Mouse (Mus musculus) gastrocnemius, adult 18-20 months (tissue): ENCODE measurements around the gene Olfr68. TPM values are rescaled to one million over a fixed set of nuclear protein-coding genes. Genes with fewer than 3 reads are reported as not detected.
"Not testable (repeated sequence)": the region's sequence is repeated elsewhere in the genome, so short reads cannot be mapped to it uniquely, and the experiment has no call there.

Experiments
- DNase-seq: peaks from one replicate; pipeline ENCODE4 v3.0.0; 2021; ENCODE audit warnings: low spot score
- total RNA-seq, 2 experiments: library from RNA; stranded (reverse); gene quantifications; 2 replicates each; pipeline ENCODE4 v1.2.3; 2021

Olfr68 gene
- total RNA-seq, 2 experiments from 2014 or later = not detected

DNA sequence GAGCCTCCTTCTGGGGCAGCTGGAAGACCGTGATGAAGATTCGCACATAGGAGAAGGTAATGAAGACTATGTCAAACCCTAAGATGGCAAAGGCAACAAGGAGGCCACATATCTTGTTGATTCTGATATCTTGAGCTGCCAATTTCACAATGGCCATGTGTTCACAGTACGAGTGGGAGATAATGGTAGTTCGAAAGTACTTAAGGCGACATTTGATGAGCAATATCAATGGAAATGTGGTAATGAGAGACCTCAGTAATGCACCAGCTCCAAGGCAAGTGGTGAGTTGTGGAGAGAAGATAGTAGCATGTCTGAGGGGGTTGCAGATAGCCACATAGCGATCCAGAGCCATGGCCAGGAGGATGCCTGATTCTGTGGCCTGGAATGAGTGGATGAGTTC lies 11.8 kb downstream of the Olfr68 start:
- DNase-seq = not testable (repeated sequence)

DNA sequence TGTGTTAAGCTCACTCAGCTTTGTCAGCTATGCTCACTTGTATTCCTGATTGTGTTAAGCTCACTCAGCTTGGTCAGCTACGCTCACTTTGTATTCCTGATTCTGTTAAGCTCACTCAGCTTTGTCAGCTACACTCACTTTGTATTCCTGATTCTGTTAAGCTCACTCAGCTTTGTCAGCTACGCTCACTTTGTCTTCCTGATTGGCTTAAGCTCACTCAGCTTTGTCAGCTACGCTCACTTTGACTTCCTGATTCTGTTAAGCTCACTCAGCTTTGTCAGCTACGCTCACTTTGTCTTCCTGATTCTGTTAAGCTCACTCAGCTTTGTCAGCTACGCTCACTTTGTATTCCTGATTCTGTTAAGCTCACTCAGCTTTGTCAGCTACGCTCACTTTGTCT lies 17.3 kb downstream of the Olfr68 start:
- DNase-seq = not testable (repeated sequence)

DNA sequence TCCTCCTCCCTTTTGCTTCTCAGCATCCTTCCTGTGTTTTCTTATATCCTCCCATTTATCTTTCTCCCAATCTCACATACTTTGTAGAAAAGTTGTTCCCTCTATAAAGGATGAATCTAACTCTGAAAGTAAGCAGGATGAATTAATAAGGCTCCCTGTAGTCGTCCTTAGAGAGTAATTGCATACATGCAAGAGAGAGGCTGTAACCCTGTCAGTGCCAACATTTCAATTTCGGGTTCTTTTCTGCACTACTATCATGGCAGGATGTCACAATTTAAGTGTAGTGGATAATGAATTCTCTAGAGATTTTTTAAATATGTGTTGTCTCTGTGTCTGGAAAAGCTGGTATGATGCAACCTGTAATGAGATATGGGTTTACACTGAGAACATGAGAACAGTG lies 22.3 kb downstream of the Olfr68 start, which contains the start of gene Olfr630:
Gene Olfr630, minus strand, starts transcription at position 101 of the 400 bp plus-strand sequence.
- DNase-seq = no peak

DNA sequence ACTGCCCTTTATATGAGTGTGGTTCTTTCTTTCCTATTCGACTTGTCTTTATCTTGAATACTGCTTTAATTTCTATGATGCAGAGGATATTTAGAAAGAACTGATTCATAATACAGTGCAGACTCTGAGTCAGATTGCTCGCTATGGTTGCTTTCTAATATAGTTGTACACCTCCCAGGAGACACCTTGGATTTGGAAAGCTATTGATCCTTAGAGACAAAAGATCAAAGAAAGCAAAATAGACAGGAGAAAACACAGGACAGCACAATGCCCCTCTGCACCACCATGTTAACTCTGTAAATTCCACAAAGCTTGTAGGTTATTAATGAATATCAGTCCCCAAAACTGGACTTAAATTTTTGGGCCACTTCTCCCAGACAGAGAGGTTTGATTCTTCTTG lies 34.7 kb downstream of the Olfr68 start, which contains the start of gene Olfr629:
Gene Olfr629, minus strand, starts transcription at position 101 of the 400 bp plus-strand sequence.
- DNase-seq = no peak

DNA sequence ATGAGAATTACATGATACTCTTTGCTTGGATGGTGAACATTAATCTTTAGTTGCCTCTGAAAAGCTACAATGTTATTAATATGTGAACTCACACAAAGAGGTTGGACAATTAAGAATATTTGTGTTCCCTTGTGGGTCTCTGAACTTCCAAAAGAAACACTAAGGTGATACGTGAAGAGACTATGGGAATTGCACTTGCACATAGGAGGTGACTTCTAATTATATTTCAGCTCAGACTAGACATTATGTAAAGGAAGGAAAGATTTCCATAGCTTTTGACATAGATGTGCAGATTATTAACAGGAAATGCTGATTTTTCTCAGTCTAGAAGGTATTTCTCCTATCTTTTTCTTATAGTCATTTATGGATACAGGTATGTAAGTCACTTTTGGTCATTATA lies 49.4 kb downstream of the Olfr68 start, which contains the start of gene Olfr628:
Gene Olfr628, plus strand, starts transcription at position 301 of the 400 bp plus-strand sequence.
- DNase-seq = no peak

Other genes starting within 250 kb of the Olfr68 start
- gene Olfr612, start 237.0 kb downstream of the Olfr68 start, total RNA-seq = not detected
- not detected for gene Olfr613, start 231.6 kb downstream of the Olfr68 start, total RNA-seq
- not detected for gene Olfr615, start 223.6 kb downstream of the Olfr68 start, total RNA-seq
- gene Olfr616, start 210.6 kb downstream of the Olfr68 start, total RNA-seq = not detected
- not detected for gene Olfr617, start 206.6 kb downstream of the Olfr68 start, total RNA-seq
- gene Olfr618, start 189.6 kb downstream of the Olfr68 start, total RNA-seq = not detected
- gene Olfr619, start 179.1 kb downstream of the Olfr68 start, total RNA-seq = not detected
- not detected for gene Olfr620, start 167.2 kb downstream of the Olfr68 start, total RNA-seq
- gene Olfr622, start 137.0 kb downstream of the Olfr68 start, total RNA-seq = not detected
- not detected for gene Olfr623, start 116.0 kb downstream of the Olfr68 start, total RNA-seq
- gene Olfr624, start 108.5 kb downstream of the Olfr68 start, total RNA-seq = not detected
- not detected for gene Olfr625-ps1, start 97.0 kb downstream of the Olfr68 start, total RNA-seq
- not detected for gene Olfr243, start 65.0 kb downstream of the Olfr68 start, total RNA-seq
- gene Olfr628, start 49.3 kb downstream of the Olfr68 start, total RNA-seq = not detected
- not detected for gene Olfr629, start 34.8 kb downstream of the Olfr68 start, total RNA-seq
- not detected for gene Olfr630, start 22.4 kb downstream of the Olfr68 start, total RNA-seq
- gene Olfr69, start 8.1 kb downstream of the Olfr68 start, total RNA-seq = not detected
- not detected for gene Olfr67, start 12.1 kb upstream of the Olfr68 start, total RNA-seq
- 10 to 100 TPM; 28.0 to 32.7 TPM for gene Hbb-bt, start 34.3 kb upstream of the Olfr68 start, total RNA-seq
- gene Hbb-bs, start 48.4 kb upstream of the Olfr68 start, total RNA-seq = 100 to 1,000 TPM; 317 to 407 TPM
- gene Hbb-bh2, start 60.8 kb upstream of the Olfr68 start, total RNA-seq = not detected
- not detected for gene Hbb-bh1, start 63.5 kb upstream of the Olfr68 start, total RNA-seq
- not detected for gene Hbb-y, start 73.5 kb upstream of the Olfr68 start, total RNA-seq
- not detected for gene Olfr66, start 106.6 kb upstream of the Olfr68 start, total RNA-seq
- not detected for gene Olfr64, start 114.8 kb upstream of the Olfr68 start, total RNA-seq
- not detected for gene Olfr65, start 123.8 kb upstream of the Olfr68 start, total RNA-seq
- not detected for gene Olfr631, start 149.1 kb upstream of the Olfr68 start, total RNA-seq
- gene Olfr632, start 154.6 kb upstream of the Olfr68 start, total RNA-seq = not detected
- gene Olfr633, start 164.7 kb upstream of the Olfr68 start, total RNA-seq = not detected
- gene Olfr635, start 191.5 kb upstream of the Olfr68 start, total RNA-seq = not detected
- gene Olfr638, start 219.0 kb upstream of the Olfr68 start, total RNA-seq = not detected
- under 1 TPM in 1 of 2 experiments, not detected in 1; 0.05 TPM for gene Olfr639, start 237.6 kb upstream of the Olfr68 start, total RNA-seq
- not detected for gene Olfr640, start 245.9 kb upstream of the Olfr68 start, total RNA-seq